Mouse (Mus musculus) lung, postnatal 0 days (tissue): ENCODE results near the gene Fam69a. TPM values are rescaled to one million over a fixed set of nuclear protein-coding genes. Genes with fewer than 3 reads are reported as not detected.
A peak's percentile ranks its signal among the peaks of the same experiment; 100 is the strongest.
"Not testable (repeated sequence)": the region's sequence is repeated elsewhere in the genome, so short reads cannot be mapped to it uniquely, and the experiment has no call there.

Experiments
- ATAC-seq: fragments of 200-750 bp; cut with Nextera tagmentation; 2 replicates; pipeline ENCODE4 v1.8.0; 2017; ENCODE audit warnings: moderate library complexity
- DNase-seq: peaks from one replicate; pipeline ENCODE4 v3.0.0-alpha.2; 2016; ENCODE audit warnings: low spot score
- H3K27ac ChIP-seq: fragments of 300-500 bp; sonication (generic); 2 replicates; pipeline ENCODE4 v1.5.1; 2014; ENCODE audit warnings: antibody characterized with exemption, mild to moderate bottlenecking, low read length, mixed read lengths
- H3K27me3 ChIP-seq: fragments of 300-500 bp; sonication (generic); replicated peaks from 2 replicates; pipeline ENCODE4 v1.6.1; 2014; ENCODE audit warnings: low read length, mixed read lengths; ENCODE audit not compliant: insufficient read depth
- H3K36me3 ChIP-seq: fragments of 300-500 bp; sonication (generic); 2 replicates; pipeline ENCODE4 v1.6.1; 2014; ENCODE audit warnings: low read length, mixed read lengths; ENCODE audit not compliant: insufficient read depth
- H3K4me1 ChIP-seq: fragments of 300-500 bp; sonication (generic); 2 replicates; pipeline ENCODE4 v1.6.1; 2014; ENCODE audit warnings: antibody characterized with exemption, low read depth, low read length, mixed read lengths; ENCODE audit not compliant: insufficient read depth
- H3K4me2 ChIP-seq: fragments of 300-500 bp; sonication (generic); replicated peaks from 2 replicates; pipeline ENCODE4 v1.6.1; 2014; ENCODE audit warnings: low read depth, mild to moderate bottlenecking, low read length, moderate library complexity, mixed read lengths
- H3K4me3 ChIP-seq: fragments of 300-500 bp; sonication (generic); 2 replicates; pipeline ENCODE4 v1.5.1; 2014; ENCODE audit warnings: low read depth, low read length
- H3K9ac ChIP-seq: fragments of 300-500 bp; sonication (generic); replicated peaks from 2 replicates; pipeline ENCODE4 v1.6.1; 2014; ENCODE audit warnings: low read depth, mild to moderate bottlenecking
- H3K9me3 ChIP-seq: fragments of 300-500 bp; sonication (generic); 2 replicates; pipeline ENCODE4 v1.6.1; 2016; ENCODE audit warnings: low read length, mixed read lengths
- CTCF ChIP-seq: IDR thresholded peaks from 2 replicates; pipeline ENCODE4 v1.5.1; 2016; ENCODE audit warnings: antibody characterized with exemption, mild to moderate bottlenecking
- EP300 ChIP-seq: IDR thresholded peaks from 2 replicates; pipeline ENCODE4 v1.6.1; 2016; ENCODE audit warnings: antibody characterized with exemption, mild to moderate bottlenecking, control low read depth
- WGBS: fragments of 180-500 bp; shearing (Covaris S2); extraction: QIAGEN DNeasy Blood & Tissue Kit; methylation state at CpG from one replicate; pipeline ENCODE4 v1.1.7; 2014; 5-methylcytosine and 5-hydroxymethylcytosine counted together
- polyA plus RNA-seq: library from polyadenylated mRNA; unstranded; fragments of >200 nt; fragmentation: Nextera tagmentation; extraction: Ambion mirVana; gene quantifications from 2 replicates; pipeline ENCODE4 v1.2.1, GENCODE M21; 2015

Gene Fam69a
- 29.4 and 33.9 TPM in 2 replicates for polyA plus RNA-seq

DNA sequence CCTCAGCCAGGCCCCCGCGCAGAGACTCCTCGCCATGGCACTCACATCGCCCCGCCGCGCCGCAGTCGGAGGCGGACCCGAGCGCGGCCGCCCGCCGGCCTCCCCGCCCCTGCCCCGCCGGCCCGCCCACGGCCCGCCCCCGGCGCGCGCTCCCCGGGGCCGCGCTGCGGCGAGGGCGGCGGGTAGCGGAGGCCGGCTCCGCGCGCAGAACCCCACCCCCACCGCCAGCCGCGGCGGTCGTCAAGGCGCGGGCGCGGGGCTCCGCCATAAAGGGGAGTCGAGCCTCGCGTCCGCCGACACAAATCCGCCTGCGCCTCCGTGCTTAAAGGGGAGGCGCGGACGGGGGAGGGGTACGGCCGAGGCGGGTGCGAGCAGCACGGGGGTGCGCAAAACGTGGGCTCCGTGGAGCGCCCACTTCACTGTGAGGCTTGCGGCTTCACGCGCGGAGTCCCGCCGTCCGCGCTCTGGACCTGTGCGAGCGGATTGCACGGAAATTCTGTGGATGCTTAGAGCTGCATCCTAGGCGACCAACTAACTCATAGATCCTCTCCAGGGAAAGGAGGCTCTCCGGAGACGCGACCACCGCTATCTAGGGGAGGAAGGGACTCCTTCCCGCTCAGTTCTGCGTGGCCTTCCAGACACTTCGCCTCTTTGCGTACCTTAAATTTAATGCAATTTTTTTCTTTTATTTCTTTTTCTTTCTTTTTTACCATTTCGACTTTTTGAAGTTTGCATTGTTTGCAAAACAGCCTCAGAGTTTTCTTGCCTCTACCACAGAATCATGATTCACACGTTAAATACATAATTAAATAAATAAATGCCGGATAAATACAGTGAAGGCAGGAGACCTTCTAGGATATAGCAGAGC lies at the start of gene Fam69a:
Gene Fam69a (minus strand): TSS at position 119 of the 868 bp plus-strand sequence.
- Histone ChIP-seq H3K27me3 (no peaks in the 10 kb centered on the region), H3K4me3 (peak within 1 kb of the TSS; percentile 82), H3K9me3 (no peaks in the 10 kb centered on the region), H3K9ac (peak within 1 kb of the TSS; percentile 68), H3K4me1 (no peaks in the 10 kb centered on the region), H3K36me3 (no peaks in the 10 kb centered on the region), H3K27ac (peak within 1 kb of the TSS; percentile 88), H3K4me2 (peak within 1 kb of the TSS; percentile 89)
- ATAC-seq, result peak; percentile 95
- DNase-seq, result peak; percentile 91
- no peak for TF ChIP-seq EP300
- no peak; the same call in 1 of the 2 replicates for TF ChIP-seq CTCF
- WGBS, result under 1% methylated on average over 60 of the region's 91 CpGs

DNA sequence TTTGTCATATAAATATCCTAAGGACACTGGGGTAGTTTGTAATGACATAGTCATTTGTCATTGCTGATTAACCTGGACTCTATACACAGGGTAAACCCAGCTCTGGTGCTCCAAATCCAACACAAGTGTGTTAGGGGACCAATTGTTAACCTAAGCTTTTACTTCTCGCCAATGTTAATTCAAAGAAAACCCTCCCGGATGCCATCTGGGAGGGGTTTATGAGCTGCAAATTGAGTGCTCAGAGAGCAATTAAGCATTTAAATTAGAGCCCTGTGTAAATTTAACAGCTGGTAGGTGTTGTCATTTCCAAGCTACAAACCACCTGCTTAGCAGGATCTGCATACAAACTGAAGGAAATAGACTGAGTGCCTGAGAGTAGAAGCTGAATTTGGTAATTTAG lies 48.6 kb upstream of the Fam69a start:
- no peak overlapping the region for H3K27ac ChIP-seq
- whole genome bisulfite sequencing, result 22% methylated on average over 2 of the region's 2 CpGs
- H3K4me1 ChIP-seq, result no peaks in the 10 kb centered on the region
- H3K9ac ChIP-seq, result no peak overlapping the region
- H3K36me3 ChIP-seq, result no peaks in the 10 kb centered on the region
- no peak overlapping the region for H3K4me2 ChIP-seq
- H3K9me3 ChIP-seq, result no peaks in the 10 kb centered on the region
- ATAC-seq, result no peak
- DNase-seq, result no peak
- no peak overlapping the region for H3K4me3 ChIP-seq
- no peak for TF ChIP-seq CTCF
- no peak for TF ChIP-seq EP300
- no peaks in the 10 kb centered on the region for H3K27me3 ChIP-seq

- no peak for TF ChIP-seq EP300
- peak; percentile 67 for TF ChIP-seq CTCF
- peak; percentile 85 for DNase-seq
- H3K27ac ChIP-seq, result no peak overlapping the region
Measured at GRCm38 (mm10) chr5:108034194-108034593, 47.3 kb upstream of the Fam69a start.

DNA sequence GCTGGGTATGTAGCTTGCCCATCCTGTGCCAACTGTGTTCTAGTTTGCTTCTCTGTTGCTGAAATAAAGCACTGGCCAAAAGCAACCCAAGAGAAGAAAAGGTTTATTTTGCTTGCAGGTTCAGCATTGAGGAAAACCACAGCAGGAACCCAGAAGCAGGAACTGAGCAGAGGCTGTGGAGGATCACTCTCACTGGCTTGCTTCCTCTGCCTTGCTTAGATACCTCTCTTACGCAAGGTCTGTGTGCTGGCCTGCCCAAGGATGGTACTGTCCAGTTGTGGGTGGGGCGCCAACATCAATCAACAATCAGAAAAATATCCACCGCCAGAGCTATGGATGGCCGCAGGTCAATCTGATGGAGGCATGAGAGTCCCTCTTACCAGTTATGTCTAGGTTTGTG lies 44.4 kb upstream of the Fam69a start:
- Histone ChIP-seq H3K4me1 (no peaks in the 10 kb centered on the region), H3K4me3 (no peak overlapping the region), H3K27ac (no peak overlapping the region), H3K4me2 (no peak overlapping the region), H3K36me3 (no peaks in the 10 kb centered on the region), H3K9ac (no peak overlapping the region), H3K9me3 (no peaks in the 10 kb centered on the region), H3K27me3 (no peaks in the 10 kb centered on the region)
- ATAC-seq (no peak), DNase-seq (no peak)
- WGBS, result 86% methylated on average over 4 of the region's 4 CpGs
- TF ChIP-seq EP300 (no peak), CTCF (no peak)

More at GRCm38 (mm10) chr5:108034194-108034593, 47.3 kb upstream of the Fam69a start:
- H3K4me2 ChIP-seq, result no peak overlapping the region
- 0 out of 2 replicates have a peak, but pooled peaks have one; percentile 4 for ATAC-seq
- no peak overlapping the region for H3K9ac ChIP-seq
- H3K9me3 ChIP-seq, result no peaks in the 10 kb centered on the region
- no peaks in the 10 kb centered on the region for H3K4me1 ChIP-seq
- no peaks in the 10 kb centered on the region for H3K36me3 ChIP-seq
- H3K27me3 ChIP-seq, result no peaks in the 10 kb centered on the region
- 32% methylated on average over 4 of the region's 4 CpGs for WGBS
- no peak overlapping the region for H3K4me3 ChIP-seq

- no peaks in the 10 kb centered on the region for H3K36me3 ChIP-seq
- ATAC-seq (no peak), DNase-seq (no peak)
- no peak overlapping the region for H3K4me2 ChIP-seq
- 67% methylated on average over 2 of the region's 2 CpGs for WGBS
- no peak overlapping the region for H3K9ac ChIP-seq
- H3K27me3 ChIP-seq, result no peaks in the 10 kb centered on the region
- H3K4me1 ChIP-seq, result no peaks in the 10 kb centered on the region
- H3K9me3 ChIP-seq, result no peaks in the 10 kb centered on the region
- H3K27ac ChIP-seq, result no peak overlapping the region
- no peak overlapping the region for H3K4me3 ChIP-seq
- peak; percentile 50 for TF ChIP-seq CTCF
- no peak for TF ChIP-seq EP300
Measured at GRCm38 (mm10) chr5:108029968-108030367, 43.1 kb upstream of the Fam69a start.

GRCm38 (mm10) chr5:108028797-108029536 lies 42.1 kb upstream of the Fam69a start:
- not testable (repeated sequence) for ATAC-seq, DNase-seq, H3K4me3 ChIP-seq, H3K4me1 ChIP-seq, H3K9ac ChIP-seq, H3K4me2 ChIP-seq, H3K27ac ChIP-seq, H3K9me3 ChIP-seq, H3K36me3 ChIP-seq, H3K27me3 ChIP-seq
- 84% methylated on average over 7 of the region's 7 CpGs for WGBS
